Mouse (Mus musculus): Measurements from ENCODE around the gene Jaml.
A peak's percentile ranks its signal among the peaks of the same experiment; 100 is the strongest.

The Jaml gene

DNA sequence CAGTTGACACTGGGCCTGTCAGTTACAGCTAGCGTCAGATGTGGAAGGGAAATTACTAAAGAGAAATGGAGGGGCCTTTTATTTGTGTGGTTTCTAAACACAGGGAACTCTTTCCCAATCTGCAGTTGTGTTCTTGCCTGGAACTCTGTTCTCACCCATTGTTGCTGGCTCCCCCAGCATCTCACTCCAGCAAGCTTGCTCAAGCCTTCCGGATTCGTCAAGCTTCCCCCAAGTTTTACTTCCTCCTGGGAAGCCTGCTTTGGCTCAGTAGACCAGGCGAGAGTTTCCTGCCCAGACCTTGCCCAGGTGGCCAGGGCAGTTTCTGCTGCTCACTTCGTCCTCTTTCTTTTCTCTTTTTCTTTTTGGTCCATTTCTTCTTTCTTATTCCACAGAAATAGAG lies 5.6 kb downstream of the Jaml start:
- no peak for DNase-seq

DNA sequence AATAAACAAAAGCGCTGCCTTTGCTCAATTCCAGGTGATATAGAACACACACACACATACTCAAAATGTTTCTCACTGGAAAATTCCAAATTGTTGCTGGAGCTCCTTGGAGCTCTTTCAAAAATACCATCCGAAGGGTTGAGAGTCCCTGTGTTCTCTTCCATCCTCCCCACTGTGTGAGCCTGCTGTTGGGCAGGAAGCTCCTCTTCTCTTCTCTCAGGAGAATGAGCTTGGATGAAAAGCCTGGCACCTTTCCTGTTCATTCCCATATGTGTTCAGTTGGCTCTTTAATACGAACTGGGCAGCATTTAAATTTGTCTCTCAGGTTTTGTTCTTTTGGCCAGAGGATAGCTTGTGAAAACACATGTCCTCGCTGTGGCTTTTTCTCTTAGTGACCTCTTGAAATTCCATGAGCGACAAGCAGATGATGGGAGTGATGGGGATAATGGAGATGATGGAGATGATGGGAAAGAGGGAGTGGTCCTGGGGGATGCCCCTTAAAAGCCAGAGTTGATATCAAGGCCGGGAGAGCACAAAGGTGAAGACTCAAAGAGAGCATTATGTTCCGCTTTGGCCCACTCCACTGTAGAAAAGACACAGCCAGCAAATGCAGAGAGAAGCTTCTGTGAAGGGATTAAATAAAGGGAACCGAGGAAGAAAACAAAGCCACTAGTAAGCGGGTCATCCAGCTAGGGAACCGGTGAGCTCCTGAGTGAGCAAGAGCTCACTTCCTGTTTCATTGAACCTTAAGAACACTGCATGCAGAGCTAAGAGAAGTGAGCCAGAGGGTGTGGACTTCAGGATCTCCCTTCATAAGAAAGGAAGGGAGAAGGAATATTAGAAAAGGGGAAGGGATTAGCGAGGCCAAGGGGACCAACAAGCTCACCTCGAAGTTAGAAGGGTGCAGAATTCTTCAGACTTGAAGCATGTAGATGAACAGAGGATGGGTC lies 7.0 kb downstream of the Jaml start:
- no peak for DNase-seq

DNA sequence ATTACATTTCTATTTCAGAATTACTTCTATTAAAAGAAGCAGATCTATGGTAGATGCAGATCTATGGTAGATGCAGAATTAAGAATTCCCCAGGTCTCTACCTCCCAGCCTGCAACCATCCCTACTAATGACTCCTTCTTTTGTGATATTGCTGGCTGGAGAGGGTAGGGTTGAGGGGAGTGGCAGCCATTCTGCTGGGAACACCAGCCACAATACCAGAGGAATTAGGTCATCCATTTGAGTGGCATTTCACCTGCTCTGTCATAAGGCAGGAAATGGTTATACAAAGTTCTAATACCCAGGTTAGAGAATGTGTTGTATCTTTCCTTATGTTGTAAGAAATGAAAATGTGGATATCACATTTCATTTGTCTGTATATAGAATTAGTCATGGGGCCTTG lies 9.1 kb downstream of the Jaml start:
- DNase-seq: no peak

GRCm38 (mm10) chr9:45090811-45091210 lies 11.8 kb downstream of the Jaml start:
- DNase-seq: no peak

DNA sequence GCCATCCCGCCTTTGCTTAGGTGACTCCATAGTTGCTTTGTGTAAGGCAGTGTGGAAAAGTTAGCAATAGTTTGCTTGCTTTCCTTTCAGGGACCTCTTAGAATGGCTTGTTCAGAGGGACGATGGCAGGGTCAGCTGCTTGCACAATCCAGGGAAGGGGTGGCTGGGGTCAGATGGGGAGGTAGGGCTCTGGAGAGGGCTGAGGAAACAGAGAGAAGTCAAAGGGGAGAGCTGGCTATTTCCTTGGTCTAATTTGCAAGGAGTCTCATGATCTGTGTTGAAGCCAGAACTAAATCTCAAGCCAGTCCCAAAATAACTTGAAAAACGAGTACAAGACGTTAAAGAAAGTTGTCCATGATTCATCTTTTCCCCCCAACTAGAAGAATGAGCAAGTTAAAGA lies 13.7 kb downstream of the Jaml start:
- DNase-seq: peak; percentile 30

GRCm38 (mm10) chr9:45095149-45095937 lies 16.4 kb downstream of the Jaml start:
- no peak for DNase-seq

GRCm38 (mm10) chr9:45097877-45098276 lies 18.9 kb downstream of the Jaml start:
- DNase-seq: no peak

DNA sequence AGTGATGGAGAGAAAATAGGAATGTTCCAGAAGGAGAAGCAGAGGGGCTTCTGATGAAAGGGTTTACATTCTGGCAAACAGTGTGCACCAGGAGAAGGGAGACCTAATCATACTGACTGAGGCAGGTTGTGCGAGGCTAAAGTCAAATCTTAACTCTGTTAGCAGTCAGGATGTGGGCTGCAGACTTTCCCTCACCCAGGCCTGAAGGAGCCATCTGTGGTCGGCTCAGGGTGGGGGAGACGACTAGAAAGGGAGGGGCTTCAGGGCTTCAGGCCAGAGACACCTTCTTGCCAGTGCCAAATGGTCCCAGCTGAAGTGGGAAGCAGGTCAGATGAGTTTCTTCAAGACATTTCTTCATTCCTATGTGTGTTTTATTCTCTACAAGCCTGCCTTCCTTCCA lies 19.4 kb downstream of the Jaml start:
- no peak for DNase-seq

GRCm38 (mm10) chr9:45102528-45102927 lies 23.5 kb downstream of the Jaml start:
- no peak for DNase-seq

GRCm38 (mm10) chr9:45103211-45103979 lies 24.4 kb downstream of the Jaml start:
- no peak for DNase-seq

GRCm38 (mm10) chr9:45105596-45106374 lies 26.8 kb downstream of the Jaml start:
- DNase-seq: peak; percentile 68

GRCm38 (mm10) chr9:45115706-45116105 lies 36.7 kb downstream of the Jaml start:
- no peak for DNase-seq

DNA sequence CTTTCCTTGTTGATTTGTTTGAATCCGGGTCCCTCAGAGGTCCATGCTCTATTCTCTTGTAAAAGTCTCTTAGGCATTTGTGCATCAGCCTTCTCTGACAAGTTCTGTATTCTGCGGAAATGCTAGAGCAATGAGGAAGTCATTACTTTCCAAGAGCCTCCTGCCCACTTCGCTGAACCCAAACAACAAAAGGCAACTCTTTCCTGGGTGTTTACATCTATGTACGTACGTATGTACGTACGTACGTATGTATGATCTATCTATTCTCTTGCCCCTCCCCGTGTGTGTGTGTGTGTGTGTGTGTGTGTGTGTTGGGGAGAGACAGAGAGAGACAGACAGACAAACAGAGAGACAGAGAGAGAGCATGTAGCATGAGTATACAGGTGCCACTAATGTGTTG lies 37.8 kb downstream of the Jaml start:
- no peak for DNase-seq

DNA sequence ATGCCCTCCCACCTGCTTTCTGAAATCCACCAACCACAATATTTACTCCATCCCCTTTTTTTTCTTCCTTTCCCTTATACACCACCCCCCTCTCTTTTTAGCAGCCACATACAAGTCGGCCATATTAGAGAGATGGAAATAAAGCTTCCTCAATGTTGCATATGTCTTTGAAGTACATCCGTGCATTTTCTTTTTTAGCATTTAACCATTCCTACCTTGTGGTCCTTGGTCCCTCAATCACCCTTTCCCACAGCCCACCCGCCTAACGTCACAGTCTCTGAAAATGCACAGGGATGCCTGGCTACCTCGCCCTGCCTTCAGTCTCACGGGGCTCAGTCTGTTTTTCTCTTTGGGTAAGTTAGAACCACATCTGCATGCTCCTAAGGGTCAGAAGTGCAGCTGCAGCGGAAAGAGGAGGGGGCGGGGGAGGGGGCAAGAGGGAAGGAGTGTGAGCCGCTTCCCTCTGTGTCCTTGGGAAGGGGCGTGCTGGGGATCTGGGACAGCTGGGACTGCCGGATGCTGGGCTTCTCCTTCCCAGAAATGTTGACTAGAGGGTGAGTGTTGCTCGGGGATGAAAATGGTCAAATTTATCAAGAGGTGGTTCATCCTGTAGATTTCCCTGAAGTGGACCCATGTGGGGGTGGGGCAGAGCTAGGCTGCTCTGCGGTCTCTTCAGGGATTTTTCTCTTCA lies 38.9 kb downstream of the Jaml start, which contains the start of gene Scn2b:
Gene Scn2b (plus strand): TSS at position 42 of the 691 bp plus-strand sequence.
- DNase-seq: no peak

GRCm38 (mm10) chr9:45118552-45118951 lies 39.6 kb downstream of the Jaml start:
- DNase-seq: no peak

GRCm38 (mm10) chr9:45119316-45119953 lies 40.5 kb downstream of the Jaml start:
- DNase-seq: no peak

GRCm38 (mm10) chr9:45119954-45120530 lies 41.1 kb downstream of the Jaml start:
- DNase-seq: no peak

DNA sequence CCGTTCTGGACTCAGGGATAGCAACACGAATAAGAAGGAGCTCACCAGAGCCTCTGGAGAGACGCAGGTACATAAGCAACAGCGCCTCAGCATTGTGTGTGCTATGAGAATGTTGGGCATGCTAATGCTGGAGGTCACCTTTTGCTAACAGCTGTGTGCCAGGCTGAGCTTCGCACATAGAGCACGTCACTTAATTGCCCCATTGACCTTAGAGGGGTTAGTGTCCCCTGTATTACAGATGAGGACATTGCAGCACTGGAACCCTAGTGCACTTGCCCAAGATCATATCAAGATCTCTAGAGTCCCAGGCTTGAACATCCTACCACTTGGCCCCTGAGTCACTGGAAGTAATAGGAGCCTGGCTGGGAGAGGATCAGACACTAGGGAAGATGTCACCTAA lies 41.6 kb downstream of the Jaml start:
- DNase-seq: no peak

GRCm38 (mm10) chr9:45121001-45121400 lies 42.0 kb downstream of the Jaml start:
- DNase-seq: no peak

DNA sequence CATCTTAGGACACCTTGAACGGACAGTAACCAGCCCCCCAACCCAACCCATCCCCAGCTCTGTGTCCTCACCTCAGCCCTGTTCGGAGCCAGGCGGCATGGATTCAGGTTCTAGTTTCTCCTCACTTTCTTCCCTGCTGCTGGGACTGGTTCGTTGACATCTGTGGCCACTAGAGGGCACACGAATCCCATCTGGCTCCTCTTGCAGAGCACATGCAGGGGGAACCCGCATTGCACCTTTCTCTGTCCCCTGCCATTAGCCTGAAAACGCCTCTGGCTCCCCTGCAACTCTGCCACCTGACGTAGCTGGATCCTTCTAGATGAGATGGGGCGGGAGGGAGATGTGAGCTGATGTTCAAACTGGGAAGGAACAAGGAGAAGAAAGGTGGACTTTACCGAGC lies 42.8 kb downstream of the Jaml start:
- DNase-seq: peak; percentile 62

All from kidney, adult 11 months (tissue).